Mouse (Mus musculus) embryonic facial prominence, embryonic 12.5 days (tissue): ENCODE measurements around the gene Rad9a. TPM values are rescaled to one million over a fixed set of nuclear protein-coding genes. Genes with fewer than 3 reads are reported as not detected.

Experiments
- ATAC-seq: fragments of 200-750 bp; cut with Nextera tagmentation; 2 replicates; pipeline ENCODE4 v1.8.0; 2017; ENCODE audit not compliant: insufficient number of reproducible peaks, insufficient read depth, low FRiP score, low TSS enrichment
- H3K27ac ChIP-seq: fragments of 300-500 bp; sonication (generic); 2 replicates; pipeline ENCODE4 v1.5.1; 2016; ENCODE audit warnings: mild to moderate bottlenecking
- H3K27me3 ChIP-seq: fragments of 300-500 bp; sonication (generic); 2 replicates; pipeline ENCODE4 v1.6.1; 2016; ENCODE audit warnings: mild to moderate bottlenecking, moderate library complexity
- H3K36me3 ChIP-seq: fragments of 300-500 bp; sonication (generic); 2 replicates; pipeline ENCODE4 v1.6.1; 2016; ENCODE audit warnings: mild to moderate bottlenecking
- H3K4me1 ChIP-seq: fragments of 300-500 bp; sonication (generic); 2 replicates; pipeline ENCODE4 v1.6.1; 2016
- H3K4me2 ChIP-seq: fragments of 300-500 bp; sonication (generic); replicated peaks from 2 replicates; pipeline ENCODE4 v1.6.1; 2016; ENCODE audit warnings: mild to moderate bottlenecking, moderate library complexity
- H3K4me3 ChIP-seq: fragments of 300-500 bp; sonication (generic); 2 replicates; pipeline ENCODE4 v1.5.1; 2016; ENCODE audit warnings: mild to moderate bottlenecking
- H3K9ac ChIP-seq: fragments of 300-500 bp; sonication (generic); 2 replicates; pipeline ENCODE4 v1.6.1; 2016; ENCODE audit warnings: mild to moderate bottlenecking, moderate library complexity
- H3K9me3 ChIP-seq: fragments of 300-500 bp; sonication (generic); 2 replicates; pipeline ENCODE4 v1.6.1; 2016; ENCODE audit warnings: mild to moderate bottlenecking, moderate library complexity
- WGBS: fragments of 180-500 bp; shearing (Covaris S2); methylation state at CpG from one replicate; pipeline ENCODE4 v1.1.7; 2016; 5-methylcytosine and 5-hydroxymethylcytosine counted together
- polyA plus RNA-seq: library from polyadenylated mRNA; unstranded; fragments of >200 nt; fragmentation: Nextera tagmentation; extraction: Ambion mirVana; gene quantifications from 2 replicates; pipeline ENCODE4 v1.2.1, GENCODE M21; 2016

Gene Rad9a
- polyA plus RNA-seq, 1 experiment from 2014 or later, result 45.2 TPM

GRCm38 (mm10) chr19:4191528-4192250 is 9.8 kb downstream of the Rad9a start, which contains the start of gene Ppp1ca:
Gene Ppp1ca (plus strand): TSS chr19:4192065.
- H3K27ac ChIP-seq, result peak within 1 kb of the TSS; percentile 96
- H3K36me3 ChIP-seq, result peaks cover 38% of the 10 kb centered on the region
- 8% methylated on average over 27 of the region's 47 CpGs for WGBS
- peaks cover 21% of the 10 kb centered on the region for H3K4me1 ChIP-seq
- H3K9me3 ChIP-seq, result no peaks in the 10 kb centered on the region
- H3K4me3 ChIP-seq, result peak within 1 kb of the TSS; percentile 68
- peak within 1 kb of the TSS; percentile 95 for H3K9ac ChIP-seq
- H3K27me3 ChIP-seq, result no peaks in the 10 kb centered on the region
- ATAC-seq, result peak; percentile 85
- peak within 1 kb of the TSS; percentile 90 for H3K4me2 ChIP-seq

- no peaks in the 10 kb centered on the region for H3K9me3 ChIP-seq
- peaks cover 30% of the 10 kb centered on the region for H3K36me3 ChIP-seq
- ATAC-seq, result no peak
- peak within 1 kb of the TSS; percentile 95 for H3K9ac ChIP-seq
- H3K4me2 ChIP-seq, result peak within 1 kb of the TSS; percentile 90
- peak within 1 kb of the TSS; percentile 68 for H3K4me3 ChIP-seq
- H3K4me1 ChIP-seq, result peaks cover 13% of the 10 kb centered on the region
- H3K27ac ChIP-seq, result peak within 1 kb of the TSS; percentile 96
- no peaks in the 10 kb centered on the region for H3K27me3 ChIP-seq
- 61% methylated on average over 4 of the region's 4 CpGs for WGBS
Observed at GRCm38 (mm10) chr19:4190831-4191334, 10.6 kb downstream of the Rad9a start, which contains the start of gene Tbc1d10c. Gene Tbc1d10c (minus strand): TSS chr19:4191284.

GRCm38 (mm10) chr19:4189051-4189620 is 12.3 kb downstream of the Rad9a start:
- 87% methylated on average over 12 of the region's 12 CpGs for WGBS
- Histone ChIP-seq H3K36me3 (peaks cover 12% of the 10 kb centered on the region), H3K4me1 (peaks cover 26% of the 10 kb centered on the region), H3K4me3 (no peak overlapping the region), H3K27ac (no peak overlapping the region), H3K9me3 (no peaks in the 10 kb centered on the region), H3K27me3 (no peaks in the 10 kb centered on the region), H3K4me2 (no peak overlapping the region), H3K9ac (no peak overlapping the region)
- ATAC-seq, result no peak

GRCm38 (mm10) chr19:4187303-4187702 is 14.2 kb downstream of the Rad9a start:
- 74% methylated on average over 3 of the region's 3 CpGs for WGBS

GRCm38 (mm10) chr19:4184976-4185975 is 16.2 kb downstream of the Rad9a start:
- H3K4me2 ChIP-seq, result no peak overlapping the region
- no peak overlapping the region for H3K27ac ChIP-seq
- H3K4me1 ChIP-seq, result peaks cover 13% of the 10 kb centered on the region; the same call in 1 of the 2 replicates
- 56% methylated on average over 15 of the region's 15 CpGs for WGBS
- H3K27me3 ChIP-seq, result no peaks in the 10 kb centered on the region
- no peak overlapping the region for H3K9ac ChIP-seq
- H3K4me3 ChIP-seq, result no peak overlapping the region
- H3K9me3 ChIP-seq, result no peaks in the 10 kb centered on the region
- ATAC-seq, result no peak
- H3K36me3 ChIP-seq, result no peaks in the 10 kb centered on the region

More at GRCm38 (mm10) chr19:4187303-4187702, 14.2 kb downstream of the Rad9a start:
- ATAC-seq, result no peak
- no peak overlapping the region for H3K4me3 ChIP-seq
- H3K9ac ChIP-seq, result no peak overlapping the region
- H3K36me3 ChIP-seq, result no peaks in the 10 kb centered on the region
- no peak overlapping the region for H3K27ac ChIP-seq
- H3K4me1 ChIP-seq, result peaks cover 13% of the 10 kb centered on the region; the same call in 1 of the 2 replicates
- no peak overlapping the region for H3K4me2 ChIP-seq
- no peaks in the 10 kb centered on the region for H3K27me3 ChIP-seq
- H3K9me3 ChIP-seq, result no peaks in the 10 kb centered on the region

- no peak overlapping the region for H3K4me2 ChIP-seq
- H3K9me3 ChIP-seq, result no peaks in the 10 kb centered on the region
- H3K27me3 ChIP-seq, result no peaks in the 10 kb centered on the region
- 65% methylated on average over 2 of the region's 2 CpGs for WGBS
- H3K4me1 ChIP-seq, result peaks cover 13% of the 10 kb centered on the region; the same call in 1 of the 2 replicates
- no peak overlapping the region for H3K4me3 ChIP-seq
- H3K36me3 ChIP-seq, result no peaks in the 10 kb centered on the region
- no peak overlapping the region for H3K27ac ChIP-seq
- no peak overlapping the region for H3K9ac ChIP-seq
- ATAC-seq, result no peak
Observed at GRCm38 (mm10) chr19:4183689-4184088, 17.8 kb downstream of the Rad9a start.

GRCm38 (mm10) chr19:4181892-4182291 is 19.6 kb downstream of the Rad9a start:
- Histone ChIP-seq H3K4me2 (no peak overlapping the region), H3K4me1 (peaks cover 13% of the 10 kb centered on the region; the same call in 1 of the 2 replicates), H3K9ac (no peak overlapping the region), H3K4me3 (no peak overlapping the region), H3K9me3 (no peaks in the 10 kb centered on the region), H3K27me3 (no peaks in the 10 kb centered on the region), H3K27ac (no peak overlapping the region), H3K36me3 (no peaks in the 10 kb centered on the region)
- WGBS, result 39% methylated on average over 3 of the region's 3 CpGs
- ATAC-seq, result no peak

- Histone ChIP-seq H3K4me2 (no peak overlapping the region), H3K36me3 (no peaks in the 10 kb centered on the region), H3K9me3 (no peaks in the 10 kb centered on the region), H3K9ac (no peak overlapping the region), H3K27ac (no peak overlapping the region), H3K4me1 (peaks cover 9% of the 10 kb centered on the region), H3K4me3 (no peak overlapping the region), H3K27me3 (no peaks in the 10 kb centered on the region)
- 87% methylated on average over 7 of the region's 7 CpGs for WGBS
- ATAC-seq, result no peak
Observed at GRCm38 (mm10) chr19:4180411-4180810, 21.1 kb downstream of the Rad9a start.

- no peaks in the 10 kb centered on the region for H3K27me3 ChIP-seq
- peak; percentile 53; the same call in 1 of the 2 replicates for ATAC-seq
- no peak within 1 kb of the TSS for H3K9ac ChIP-seq
- no peaks in the 10 kb centered on the region for H3K9me3 ChIP-seq
- WGBS, result 3% methylated on average over 11 of the region's 11 CpGs
- H3K36me3 ChIP-seq, result no peaks in the 10 kb centered on the region
- H3K4me2 ChIP-seq, result peak within 1 kb of the TSS; percentile 33
- H3K27ac ChIP-seq, result no peak within 1 kb of the TSS
- no peak within 1 kb of the TSS for H3K4me3 ChIP-seq
- peaks cover 9% of the 10 kb centered on the region; the same call in 1 of the 2 replicates for H3K4me1 ChIP-seq
Observed at GRCm38 (mm10) chr19:4175368-4175947, 26.0 kb downstream of the Rad9a start, which contains the start of gene Carns1. Gene Carns1 (minus strand): TSS chr19:4175479.

GRCm38 (mm10) chr19:4172925-4173324 is 28.5 kb downstream of the Rad9a start:
- Histone ChIP-seq H3K9me3 (no peaks in the 10 kb centered on the region), H3K27ac (no peak overlapping the region), H3K36me3 (no peaks in the 10 kb centered on the region), H3K4me3 (no peak overlapping the region), H3K4me1 (peaks cover 14% of the 10 kb centered on the region; the same call in 1 of the 2 replicates), H3K4me2 (no peak overlapping the region), H3K9ac (peak overlapping the region; percentile 4; the same call in 1 of the 2 replicates), H3K27me3 (no peaks in the 10 kb centered on the region)
- no peak for ATAC-seq
- 54% methylated on average over 11 of the region's 11 CpGs for WGBS
